In the genomic region with DNA sequence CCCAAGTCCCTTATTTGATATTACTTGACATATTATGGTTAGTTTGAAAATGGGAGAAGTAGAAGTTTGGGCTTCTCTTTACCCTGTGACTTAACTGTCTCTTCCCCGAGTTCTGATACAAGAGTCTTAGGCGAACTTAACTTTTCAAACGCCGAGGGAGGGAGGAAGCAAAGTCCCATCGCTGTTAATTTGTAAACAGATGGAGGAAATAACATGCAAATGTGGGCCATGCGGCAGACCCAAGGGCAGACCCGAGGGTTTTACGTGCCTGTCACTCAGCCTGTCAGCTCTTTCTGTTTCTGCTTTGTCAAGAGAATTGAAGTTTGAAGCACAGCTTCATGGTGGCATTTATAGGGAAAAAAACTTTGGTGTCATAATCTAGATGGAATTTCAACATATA, we compare ENCODE assay signal across 9 mouse cellular contexts. TPM values are rescaled to one million over a fixed set of nuclear protein-coding genes. Genes with fewer than 3 reads are reported as not detected.
DNase-seq lines count a peak whose midpoint lies in the region; ATAC-seq lines count a peak whose summit lies in the region.
"Had no signal": no experiment of that assay in that cellular context is flagged by ENCODE, and none has a peak within 500 bp of the region (broad histone marks: within the 10 kb centered on the region; RNA-seq: fewer than 3 reads in every experiment).

No protein-coding gene starts in this region.

- H3K9me3 ChIP-seq in heart, embryonic 12.5 days (replicated peaks), result no peaks in the 10 kb centered on the region
- H3K9me3 ChIP-seq in hindbrain, embryonic 11.5 days (ENCODE audit: control insufficient read depth, low read length), result no peaks in the 10 kb centered on the region
- H3K9me3 ChIP-seq in midbrain, embryonic 14.5 days (ENCODE audit: control insufficient read depth, low read length), result no peaks in the 10 kb centered on the region
- H3K9me3 ChIP-seq: heart, embryonic 15.5 days had no signal

- peaks cover 35% of the 10 kb centered on the region for H3K4me1 ChIP-seq in heart, embryonic 12.5 days (replicated peaks)
- peaks cover 3% of the 10 kb centered on the region for H3K4me1 ChIP-seq in hindbrain, embryonic 11.5 days (replicated peaks; ENCODE audit: control insufficient read depth, insufficient read depth, low read length)
- peaks cover 33% of the 10 kb centered on the region for H3K4me1 ChIP-seq in midbrain, embryonic 14.5 days (ENCODE audit: control insufficient read depth, insufficient read depth, low read length)

- H3K27ac ChIP-seq in heart, embryonic 12.5 days (ENCODE audit: poor library complexity, severe bottlenecking), result no peak overlapping the region
- H3K27ac ChIP-seq in hindbrain, embryonic 11.5 days (ENCODE audit: low read depth, low read length), result no peak overlapping the region
- no peak overlapping the region for H3K27ac ChIP-seq in midbrain, embryonic 14.5 days (replicated peaks; ENCODE audit: low read depth, low read length)
- H3K27ac ChIP-seq: heart, embryonic 15.5 days had no signal

- no peak for ATAC-seq in heart, embryonic 12.5 days (ENCODE audit: insufficient number of reproducible peaks, low FRiP score)
- ATAC-seq in hindbrain, embryonic 11.5 days (ENCODE audit: low FRiP score), result no peak
- ATAC-seq in midbrain, embryonic 14.5 days (ENCODE audit: low FRiP score, low TSS enrichment), result no peak

- 0 out of 2 replicates have a peak, but pooled peaks cover 3% of the 10 kb centered on the region for H3K36me3 ChIP-seq in heart, embryonic 12.5 days
- H3K36me3 ChIP-seq in hindbrain, embryonic 11.5 days (ENCODE audit: control insufficient read depth, insufficient read depth, low read length), result no peaks in the 10 kb centered on the region
- no peaks in the 10 kb centered on the region for H3K36me3 ChIP-seq in midbrain, embryonic 14.5 days (ENCODE audit: control insufficient read depth, insufficient read depth, low read length)
- H3K36me3 ChIP-seq: heart, embryonic 15.5 days had no signal

- WGBS in heart, embryonic 12.5 days, result 38% methylated on average over 8 of the region's 8 CpGs
- WGBS in hindbrain, embryonic 11.5 days, result 31% methylated on average over 8 of the region's 8 CpGs
- WGBS in midbrain, embryonic 14.5 days, result 19% methylated on average over 8 of the region's 8 CpGs

- H3K4me2 ChIP-seq in heart, embryonic 12.5 days, result no peak overlapping the region
- 0 out of 2 replicates have a peak overlapping the region, but pooled peaks have one; percentile 21 for H3K4me2 ChIP-seq in hindbrain, embryonic 11.5 days (replicated peaks; ENCODE audit: low read depth, low read length)
- H3K4me2 ChIP-seq in midbrain, embryonic 14.5 days (ENCODE audit: low read length), result peak overlapping the region; percentile 70
- H3K4me2 ChIP-seq: heart, embryonic 15.5 days had no signal

- DNase-seq in heart, adult 8-10 months (ENCODE audit: low spot score), result no peak
- DNase-seq in hindbrain, embryonic 11.5 days (ENCODE audit: low spot score), result no peak
- DNase-seq in kidney, adult 9 months, result peak; percentile 89
- peak; percentile 29 for DNase-seq in midbrain, embryonic 14.5 days
- no peak for DNase-seq in spleen, adult 12 weeks (ENCODE audit: low spot score)
- no peak for DNase-seq in spleen, postnatal 4 days (ENCODE audit: low spot score in 2 of 2)
- DNase-seq in adrenal gland, adult (ENCODE audit: inconsistent age in 2 of 2, low spot score in 1 of 2), result no peak

- H3K9ac ChIP-seq in heart, embryonic 12.5 days, result no peak overlapping the region
- H3K9ac ChIP-seq in hindbrain, embryonic 11.5 days (ENCODE audit: low read depth, low read length), result no peak overlapping the region
- H3K9ac ChIP-seq in midbrain, embryonic 14.5 days (replicated peaks; ENCODE audit: low read length), result no peak overlapping the region
- H3K9ac ChIP-seq: heart, embryonic 15.5 days had no signal

- H3K27me3 ChIP-seq in heart, embryonic 12.5 days (replicated peaks), result no peaks in the 10 kb centered on the region
- H3K27me3 ChIP-seq in hindbrain, embryonic 11.5 days (ENCODE audit: control insufficient read depth, insufficient read depth, low read length), result no peaks in the 10 kb centered on the region
- no peaks in the 10 kb centered on the region for H3K27me3 ChIP-seq in midbrain, embryonic 14.5 days (ENCODE audit: control insufficient read depth, insufficient read depth, low read length)
- H3K27me3 ChIP-seq: heart, embryonic 15.5 days had no signal

- 0 out of 2 replicates have a peak overlapping the region, but pooled peaks have one; percentile 2 for H3K4me3 ChIP-seq in heart, embryonic 12.5 days
- H3K4me3 ChIP-seq in hindbrain, embryonic 11.5 days (ENCODE audit: low read depth, low read length), result no peak overlapping the region
- no peak overlapping the region for H3K4me3 ChIP-seq in midbrain, embryonic 14.5 days (replicated peaks; ENCODE audit: low read depth, low read length)
- H3K4me3 ChIP-seq: heart, embryonic 15.5 days had no signal

RNA-seq across cellular contexts. Expression of a gene that starts 3.5 kb away (rescaled TPM):
- polyA plus RNA-seq in heart, embryonic 12.5 days (2016; fragmentation: Nextera tagmentation; extraction: Ambion mirVana), result 78.0 and 85.2 TPM in 2 replicates
- total RNA-seq in heart, adult 8-10 months (2022), result 10 to 100 TPM; 27.1 to 53.5 (median 32.2) TPM
- polyA plus RNA-seq in hindbrain, embryonic 11.5 days (2014; fragmentation: Nextera tagmentation; extraction: Ambion mirVana), result 60.6 and 70.0 TPM in 2 replicates
- 94.2 and 94.6 TPM in 2 replicates for polyA plus RNA-seq in midbrain, embryonic 14.5 days (2014; fragmentation: Nextera tagmentation; extraction: Ambion mirVana)

Comparison
In these comparisons a context has a peak if more than half of its experiments do, and no peak if none do; other contexts are left out.
1. DNase-seq: peak in kidney, adult 9 months (single experiment) and midbrain, embryonic 14.5 days (single experiment); none in heart, adult 8-10 months (single experiment), hindbrain, embryonic 11.5 days (single experiment), spleen, adult 12 weeks (single experiment), spleen, postnatal 4 days (0 of 2) and adrenal gland, adult (0 of 2).